Mouse (Mus musculus): Measurements from ENCODE around the gene Ndufaf7.

- TF ChIP-seq POLR2A (IDR thresholded peaks at IDR 0.05; ENCODE audit: control insufficient read depth, extremely low read depth, insufficient read depth, low read length, poor library complexity) (no peak), CTCF (IDR thresholded peaks at IDR 0.05; ENCODE audit: borderline replicate concordance, control insufficient read depth, extremely low read depth, insufficient read depth, low read length, poor library complexity) (0 out of 2 replicates have a peak, but pooled peaks have one; percentile 6)
Observed at GRCm38 (mm10) chr17:78937229-78937853, 405 bp downstream of the Ndufaf7 start.
